Mouse (Mus musculus) liver, adult 2 months (tissue): ENCODE data around the gene BC107364. TPM values are rescaled to one million over a fixed set of nuclear protein-coding genes. Genes with fewer than 3 reads are reported as not detected.
"Not testable (repeated sequence)": the region's sequence is repeated elsewhere in the genome, so short reads cannot be mapped to it uniquely, and the experiment has no call there.

Source experiments
- DNase-seq: peaks from one replicate; pipeline ENCODE4 v3.0.0-alpha.2; 2011; ENCODE audit warnings: low read depth, low spot score; ENCODE audit errors: extremely low read depth
- H3K27ac ChIP-seq: fragments of 200-500 bp; replicated peaks from 2 replicates; pipeline ENCODE4 v1.5.1; 2012; ENCODE audit warnings: low read depth, mild to moderate bottlenecking, control low read depth, inconsistent platforms, low read length; ENCODE audit not compliant: insufficient read depth
- H3K27me3 ChIP-seq: fragments of 200-500 bp; 2 replicates; pipeline ENCODE4 v1.6.1; 2012; ENCODE audit warnings: mild to moderate bottlenecking, moderate library complexity, low read length, inconsistent platforms; ENCODE audit not compliant: control insufficient read depth, insufficient read depth
- H3K36me3 ChIP-seq: fragments of 200-500 bp; 2 replicates; pipeline ENCODE4 v1.6.1; 2012; ENCODE audit warnings: low read length, inconsistent platforms; ENCODE audit not compliant: control insufficient read depth, insufficient read depth
- H3K4me1 ChIP-seq: fragments of 200-500 bp; 2 replicates; pipeline ENCODE4 v1.6.1; 2011; ENCODE audit warnings: low read length; ENCODE audit not compliant: control insufficient read depth, insufficient read depth
- H3K4me3 ChIP-seq: fragments of 200-500 bp; 2 replicates; pipeline ENCODE4 v1.5.1; 2011; ENCODE audit warnings: low read depth, mild to moderate bottlenecking, control low read depth, low read length, moderate library complexity; ENCODE audit not compliant: insufficient read depth
- H3K79me2 ChIP-seq: fragments of 200-500 bp; 2 replicates; pipeline ENCODE4 v1.6.1; 2012; ENCODE audit warnings: inconsistent platforms, mild to moderate bottlenecking, low read length, moderate library complexity; ENCODE audit not compliant: control insufficient read depth, insufficient read depth
- H3K9ac ChIP-seq: fragments of 200-500 bp; 2 replicates; pipeline ENCODE4 v1.6.1; 2012; ENCODE audit warnings: low read depth, mild to moderate bottlenecking, control low read depth, inconsistent platforms, low read length
- CTCF ChIP-seq: fragments of 200-500 bp; IDR thresholded peaks from 2 replicates; pipeline ENCODE4 v1.5.1; 2011; ENCODE audit warnings: low read depth, low read length, control low read depth
- POLR2A ChIP-seq: fragments of 200-500 bp; IDR thresholded peaks from 2 replicates; pipeline ENCODE4 v1.6.1; 2011; ENCODE audit warnings: low read length, control low read depth; ENCODE audit not compliant: insufficient read depth; ENCODE audit errors: extremely low read depth
- WGBS: fragments of 180-500 bp; shearing (Covaris S2); methylation state at CpG from one replicate; pipeline ENCODE4 v1.1.7; 2018; 5-methylcytosine and 5-hydroxymethylcytosine counted together
- polyA plus RNA-seq: library from polyadenylated mRNA; depleted of rRNA; stranded (reverse); fragments of >200 nt; gene quantifications from 2 replicates; pipeline ENCODE4 v1.2.3, GENCODE M21; 2012; rRNA removed
- total RNA-seq: library from RNA; depleted of rRNA; stranded (reverse); fragments of >200 nt; gene quantifications from 2 replicates; pipeline ENCODE4 v1.2.3, GENCODE M21; 2014; rRNA removed

The BC107364 gene
- total RNA-seq (not detected in 2 replicates), polyA plus RNA-seq (not detected in 2 replicates)

- H3K36me3 ChIP-seq, DNase-seq, H3K79me2 ChIP-seq, H3K4me1 ChIP-seq, H3K27ac ChIP-seq, H3K27me3 ChIP-seq, H3K4me3 ChIP-seq, H3K9ac ChIP-seq: not testable (repeated sequence)
- WGBS: no CpG with 5 or more reads among the region's 48 CpGs
Observed at GRCm38 (mm10) chr3:96452262-96452661, at the start of gene BC107364. BC107364 (minus strand) TSS chr3:96452306.

DNA sequence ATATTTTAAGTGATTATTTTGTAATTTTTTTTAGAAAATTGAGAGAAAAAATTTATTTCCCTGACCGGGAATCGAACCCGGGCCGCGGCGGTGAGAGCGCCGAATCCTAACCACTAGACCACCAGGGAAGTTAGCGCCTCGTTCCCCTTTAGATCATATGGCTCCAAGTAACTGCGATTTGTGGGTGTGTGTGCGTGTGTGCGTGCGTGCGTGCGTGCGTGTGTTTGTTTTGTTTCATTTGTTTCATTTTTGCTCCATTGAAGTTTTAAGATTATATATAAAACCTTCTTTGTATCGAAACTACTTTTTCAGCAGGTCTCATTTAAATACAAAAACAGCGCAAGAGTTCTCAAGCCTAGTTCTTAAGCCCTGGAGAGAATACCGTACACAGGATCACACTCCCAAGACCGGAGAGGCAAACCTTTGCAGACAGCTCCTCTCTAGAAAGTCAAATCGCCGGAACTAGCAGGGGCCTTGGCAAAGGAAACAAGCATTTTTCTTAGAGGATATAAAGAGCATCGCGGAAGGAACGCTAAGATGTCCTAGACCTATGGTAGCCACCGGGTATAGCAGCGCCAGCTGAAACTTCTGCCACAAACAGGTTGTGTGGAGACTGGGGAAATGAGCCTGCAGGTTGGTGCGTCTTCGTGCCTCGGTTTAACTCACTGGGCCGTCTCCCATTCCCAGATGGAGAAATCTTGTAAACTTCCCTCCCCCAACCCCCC, 49.4 kb upstream of the BC107364 start:
- TF ChIP-seq POLR2A (no peak), CTCF (no peak)
- peak overlapping the region; percentile 52 for H3K4me3 ChIP-seq
- DNase-seq: peak; percentile 73
- no peaks in the 10 kb centered on the region for H3K27me3 ChIP-seq
- H3K36me3 ChIP-seq: no peaks in the 10 kb centered on the region
- H3K27ac ChIP-seq: peak overlapping the region; percentile 59
- H3K9ac ChIP-seq: peak overlapping the region; percentile 75
- under 1% methylated on average over 32 of the region's 32 CpGs for WGBS
- peaks cover 2% of the 10 kb centered on the region; the same call in 1 of the 2 replicates for H3K4me1 ChIP-seq
- H3K79me2 ChIP-seq: no peaks in the 10 kb centered on the region

- peak; percentile 87 for DNase-seq
Observed at GRCm38 (mm10) chr3:96500691-96501265, 48.7 kb upstream of the BC107364 start.

DNA sequence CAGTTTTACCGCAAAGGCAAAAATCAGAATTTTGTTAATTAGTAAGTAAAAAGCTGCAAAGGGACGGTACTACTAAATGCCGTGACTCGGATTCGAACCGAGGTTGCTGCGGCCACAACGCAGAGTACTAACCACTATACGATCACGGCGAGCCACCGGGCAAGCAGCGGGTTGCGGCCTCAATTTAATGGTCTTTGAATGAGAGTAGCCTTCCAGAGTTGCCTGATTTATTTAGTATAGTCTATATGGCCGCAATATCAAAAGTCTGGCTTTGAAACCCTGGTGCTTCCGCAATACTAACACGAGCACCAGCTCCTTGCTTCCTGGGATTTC, 48.1 kb upstream of the BC107364 start:
- WGBS: 0% methylated on average over 17 of the region's 17 CpGs
- no peaks in the 10 kb centered on the region for H3K27me3 ChIP-seq
- no peaks in the 10 kb centered on the region for H3K79me2 ChIP-seq
- TF ChIP-seq CTCF (no peak), POLR2A (no peak)
- no peak for DNase-seq
- H3K36me3 ChIP-seq: no peaks in the 10 kb centered on the region
- H3K4me1 ChIP-seq: peaks cover 4% of the 10 kb centered on the region
- peak overlapping the region; percentile 80 for H3K27ac ChIP-seq
- H3K4me3 ChIP-seq: peak overlapping the region; percentile 72
- H3K9ac ChIP-seq: peak overlapping the region; percentile 81

More at GRCm38 (mm10) chr3:96500691-96501265, 48.7 kb upstream of the BC107364 start:
- Histone ChIP-seq H3K4me1 (peaks cover 4% of the 10 kb centered on the region), H3K4me3 (peak overlapping the region; percentile 72), H3K79me2 (no peaks in the 10 kb centered on the region), H3K9ac (peak overlapping the region; percentile 81), H3K36me3 (no peaks in the 10 kb centered on the region), H3K27ac (peak overlapping the region; percentile 80), H3K27me3 (no peaks in the 10 kb centered on the region)
- under 1% methylated on average over 19 of the region's 19 CpGs for WGBS
- TF ChIP-seq POLR2A: no peak
- TF ChIP-seq CTCF: no peak

- no peak for TF ChIP-seq CTCF
- Histone ChIP-seq H3K4me3 (peak overlapping the region; percentile 63), H3K27me3 (no peaks in the 10 kb centered on the region), H3K27ac (peak overlapping the region; percentile 61), H3K9ac (peak overlapping the region; percentile 70), H3K4me1 (peaks cover 4% of the 10 kb centered on the region), H3K36me3 (no peaks in the 10 kb centered on the region), H3K79me2 (no peaks in the 10 kb centered on the region)
- under 1% methylated on average over 36 of the region's 36 CpGs for WGBS
- DNase-seq: peak; percentile 88
Observed at GRCm38 (mm10) chr3:96499481-96500288, 47.6 kb upstream of the BC107364 start.
